Mouse (Mus musculus): ENCODE data around the gene Katnal1. TPM values are rescaled to one million over a fixed set of nuclear protein-coding genes. Genes with fewer than 3 reads are reported as not detected.

The Katnal1 gene
- polyA plus RNA-seq, 2 experiments from 2014 or later: 1.5 to 6.1 TPM

DNA sequence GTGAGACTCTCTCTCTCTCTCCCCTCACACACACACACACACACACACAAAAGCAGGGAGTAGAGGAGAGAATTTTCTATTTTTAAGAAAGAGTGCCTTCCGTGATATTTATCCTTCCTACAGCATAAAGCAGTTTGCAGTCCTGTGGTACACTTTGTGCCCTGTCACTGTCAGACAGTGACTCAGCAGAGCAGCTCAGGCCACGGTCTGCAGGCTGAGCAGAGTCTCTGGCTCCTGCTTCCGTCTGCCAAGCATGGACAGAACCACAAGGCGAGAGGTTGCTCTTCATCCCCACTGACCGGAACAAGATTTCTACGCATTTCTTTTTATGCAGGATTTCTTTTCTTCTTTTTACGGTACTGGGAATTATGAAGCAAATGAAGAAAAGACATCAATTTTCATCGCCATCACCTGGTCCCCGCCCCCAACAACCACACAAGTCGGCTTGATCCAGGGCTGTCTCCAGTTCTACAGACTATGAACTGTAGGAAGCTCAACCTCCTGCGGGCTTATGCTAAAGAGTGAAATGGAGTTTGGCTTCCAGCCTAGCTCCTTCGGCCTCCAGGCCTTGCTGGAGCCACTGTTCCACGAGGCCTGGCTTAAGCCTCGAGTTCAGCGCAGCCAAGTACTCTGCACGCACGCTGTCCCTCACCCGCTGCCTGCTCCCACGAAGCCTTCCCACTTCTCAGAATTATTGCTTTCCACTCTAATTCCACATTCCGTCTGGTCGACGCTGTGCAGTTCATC, 25.4 kb upstream of the Katnal1 start:
- no peak for ATAC-seq

DNA sequence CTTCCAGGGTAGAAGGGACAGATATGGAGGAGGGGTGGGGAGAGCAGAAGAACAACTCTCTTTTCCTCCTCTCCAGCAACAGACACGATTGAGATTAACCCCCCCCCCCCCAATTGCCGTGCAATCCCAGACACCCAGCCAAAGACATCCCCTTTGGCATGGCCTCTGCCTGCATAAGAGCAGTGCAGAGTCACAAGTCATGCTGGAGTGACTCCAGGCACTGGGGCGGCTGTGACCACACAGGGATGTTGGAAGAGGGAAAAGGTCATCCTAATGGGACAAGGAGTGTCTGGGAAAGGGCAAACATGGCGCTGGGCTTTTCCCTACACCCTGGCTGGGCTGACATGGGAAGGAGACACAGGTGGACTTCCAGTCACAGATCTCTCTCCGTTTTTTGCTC, 24.0 kb upstream of the Katnal1 start:
- ATAC-seq: no peak

DNA sequence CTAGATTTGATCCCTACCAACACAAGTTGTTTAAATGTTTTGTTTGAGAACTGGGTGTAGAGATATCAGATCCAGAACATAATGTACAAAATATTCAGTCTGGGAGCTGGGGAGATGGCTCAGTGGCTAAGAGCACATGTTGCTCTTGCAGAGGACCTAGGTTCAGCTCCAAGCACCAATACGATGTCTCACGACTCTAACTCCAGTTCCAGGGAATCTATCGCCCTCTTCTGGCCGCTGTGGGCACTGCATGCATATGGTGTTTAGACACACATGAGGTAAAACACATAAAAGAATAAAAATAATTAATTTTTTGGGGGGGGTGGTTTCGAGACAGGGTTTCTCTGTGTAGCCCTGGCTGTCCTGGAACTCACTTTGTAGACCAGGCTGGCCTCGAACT, 23.3 kb upstream of the Katnal1 start:
- no peak for ATAC-seq

DNA sequence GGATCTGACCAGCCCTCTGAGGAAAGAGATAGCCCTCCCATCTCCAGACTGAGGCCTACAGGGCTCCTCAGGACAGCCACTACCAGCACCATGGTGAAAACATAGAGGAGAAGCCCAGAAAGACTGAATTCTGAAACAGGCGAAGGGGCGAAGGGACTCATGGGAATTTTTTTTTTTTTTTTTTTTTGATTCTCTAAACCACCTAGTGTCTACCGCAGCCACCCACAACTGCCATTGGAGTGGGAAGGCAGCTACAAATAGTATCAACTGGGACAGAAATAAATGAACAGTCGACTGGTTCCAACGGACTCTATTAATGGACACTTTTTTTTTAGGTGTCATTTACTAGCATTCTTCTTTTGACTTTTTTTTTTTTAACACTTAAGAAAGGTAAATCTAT, 22.2 kb upstream of the Katnal1 start:
- ATAC-seq: no peak

GRCm38 (mm10) chr5:148950064-148950463, 20.9 kb upstream of the Katnal1 start:
- no peak for ATAC-seq

DNA sequence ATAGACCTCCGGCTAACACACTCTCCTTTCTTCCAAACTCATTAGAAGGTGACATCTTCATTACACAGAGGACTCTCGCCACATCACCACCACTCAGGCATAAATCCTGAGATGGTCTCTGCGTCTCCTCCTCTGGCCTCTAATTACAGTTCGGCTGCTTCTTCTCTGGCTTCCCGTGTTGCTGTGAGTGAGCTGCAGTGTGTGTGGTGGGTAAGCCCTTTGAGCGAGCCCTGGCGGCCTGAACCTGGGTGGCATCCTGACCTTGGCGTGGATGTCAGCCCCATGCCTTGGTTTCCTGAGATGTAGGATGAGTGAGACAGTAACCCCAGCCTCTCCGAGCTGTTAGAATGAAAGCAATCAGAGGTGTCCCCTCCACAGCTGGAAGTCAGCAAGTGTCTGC, 19.5 kb upstream of the Katnal1 start:
- ATAC-seq: no peak

GRCm38 (mm10) chr5:148947412-148947811, 18.3 kb upstream of the Katnal1 start:
- no peak for ATAC-seq

- peak; percentile 34 for ATAC-seq
Measured at GRCm38 (mm10) chr5:148946787-148947186, 17.7 kb upstream of the Katnal1 start.

- no peak for ATAC-seq
Measured at GRCm38 (mm10) chr5:148945735-148946134, 16.6 kb upstream of the Katnal1 start.

- ATAC-seq: no peak
Measured at GRCm38 (mm10) chr5:148944024-148944423, 14.9 kb upstream of the Katnal1 start.

DNA sequence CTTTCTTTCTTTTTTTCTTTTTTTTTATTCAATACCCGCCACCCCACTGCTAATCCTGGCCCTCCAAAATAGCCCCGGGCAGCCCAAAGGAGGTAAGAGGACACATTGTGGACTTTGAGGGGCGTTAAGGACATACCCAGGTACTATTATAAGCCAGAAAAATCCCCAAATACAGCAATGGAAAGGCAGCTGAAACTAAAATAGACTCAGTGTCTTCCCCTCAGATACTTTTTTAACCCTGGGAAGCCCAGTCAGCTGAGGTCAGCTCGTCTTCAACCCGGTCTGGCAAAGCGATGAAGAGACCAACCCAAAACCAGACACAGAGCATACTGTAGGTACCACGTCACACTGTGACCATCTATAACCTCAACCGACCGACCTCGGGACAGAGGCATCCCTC, 14.3 kb upstream of the Katnal1 start:
- no peak for ATAC-seq

DNA sequence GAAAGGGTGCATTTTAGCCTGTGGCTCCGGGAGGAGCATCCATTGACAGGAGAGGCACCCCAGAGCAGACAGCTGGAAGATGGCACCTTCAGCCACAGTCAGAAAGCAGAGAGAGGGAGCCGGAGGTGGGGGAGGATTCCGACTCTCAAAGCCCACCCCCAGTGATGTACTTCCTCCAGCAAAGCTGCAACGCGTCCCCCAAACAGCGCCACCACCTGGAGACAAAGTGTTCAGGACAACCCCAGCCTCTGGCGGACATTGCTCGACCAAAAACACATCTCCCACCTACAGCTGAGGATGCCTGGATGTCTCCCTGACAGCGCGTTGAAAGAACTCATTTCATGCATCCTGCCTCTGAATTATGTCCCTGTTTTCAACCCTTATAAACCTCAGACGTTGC, 13.8 kb upstream of the Katnal1 start:
- no peak for ATAC-seq

- no peak for ATAC-seq
Measured at GRCm38 (mm10) chr5:148942305-148942704, 13.2 kb upstream of the Katnal1 start.

DNA sequence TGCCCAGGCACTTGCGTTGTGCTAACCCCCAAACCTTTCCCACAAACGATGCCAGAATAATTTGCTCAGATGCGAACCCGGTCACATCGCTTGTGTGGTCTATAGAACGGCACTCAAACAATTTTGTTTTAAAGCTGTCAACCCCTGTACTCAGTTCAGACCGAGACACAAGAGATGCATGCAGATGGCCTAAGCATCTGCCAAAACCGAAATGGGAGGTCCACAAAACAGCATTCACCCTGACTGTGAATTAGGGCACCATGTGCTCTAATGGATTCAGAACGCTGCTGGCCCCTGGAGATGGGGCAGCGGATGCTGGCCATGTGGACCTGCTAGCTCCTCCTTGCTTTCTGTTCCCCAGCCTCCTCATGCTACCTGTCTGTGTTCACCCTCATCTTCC, 12.7 kb upstream of the Katnal1 start:
- no peak for ATAC-seq

DNA sequence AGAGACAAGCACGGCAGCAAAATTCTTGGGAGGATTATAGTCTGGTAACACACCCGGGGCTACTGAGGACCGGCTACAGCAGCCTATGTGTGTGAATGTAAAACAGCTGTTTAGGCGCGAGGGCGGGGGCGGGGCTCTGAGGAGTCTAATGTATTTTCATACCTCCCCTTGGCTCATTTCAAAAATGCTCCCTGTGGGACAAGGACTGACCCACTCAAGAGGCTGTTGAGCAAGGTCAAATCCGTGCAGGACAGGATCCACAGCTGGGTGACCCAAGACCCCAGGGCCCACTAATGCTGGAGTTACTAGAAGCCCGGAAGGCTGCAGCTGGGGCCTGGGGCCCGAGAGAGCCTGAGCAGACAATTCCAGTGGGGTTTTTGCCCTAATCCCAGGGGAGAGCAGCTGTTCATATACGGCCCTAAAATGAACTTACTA, 10.8 kb upstream of the Katnal1 start:
- no peak for ATAC-seq

- no peak for ATAC-seq
Measured at GRCm38 (mm10) chr5:148936516-148936951, 7.4 kb upstream of the Katnal1 start.

DNA sequence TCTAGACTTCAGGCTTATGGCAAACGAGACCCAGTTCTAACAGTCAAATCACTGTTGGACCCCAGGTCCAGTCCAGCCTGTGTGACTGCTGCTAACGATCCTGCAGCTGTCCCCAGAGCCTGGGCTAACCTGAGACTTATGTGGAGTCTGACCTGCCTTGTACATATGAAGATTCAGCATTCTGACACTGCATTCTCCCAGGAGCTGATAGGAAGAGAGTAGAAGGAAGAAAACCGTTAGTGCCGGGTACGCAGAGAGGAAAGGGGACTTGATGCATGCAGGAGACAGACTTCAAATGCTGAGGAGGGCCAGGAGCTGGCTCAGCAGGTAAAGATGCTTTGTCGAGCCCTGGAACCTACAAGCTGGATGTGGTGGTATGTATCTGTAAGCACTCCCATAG, 6.8 kb upstream of the Katnal1 start:
- no peak for ATAC-seq

GRCm38 (mm10) chr5:148935071-148935821, 6.1 kb upstream of the Katnal1 start:
- no peak for ATAC-seq

DNA sequence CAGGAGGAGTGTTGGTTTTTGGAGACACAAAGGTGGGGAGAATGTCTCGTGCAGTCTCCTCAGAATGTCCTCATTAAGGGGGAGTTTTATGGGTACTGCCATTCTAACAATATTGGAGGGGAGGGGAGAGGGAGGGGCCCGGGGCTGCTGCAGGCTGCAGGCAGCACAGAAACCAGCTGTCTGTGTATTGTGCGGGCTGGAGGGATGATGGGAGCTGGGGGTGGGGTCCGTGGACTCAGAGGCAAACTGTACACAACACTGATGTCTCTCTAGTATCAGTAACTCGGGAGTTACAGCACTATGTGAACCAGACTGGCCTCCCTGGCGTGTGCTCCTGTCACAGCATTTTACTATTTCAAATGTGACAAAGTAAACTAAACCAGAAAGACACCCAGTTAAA, 5.3 kb upstream of the Katnal1 start:
- no peak for ATAC-seq

DNA sequence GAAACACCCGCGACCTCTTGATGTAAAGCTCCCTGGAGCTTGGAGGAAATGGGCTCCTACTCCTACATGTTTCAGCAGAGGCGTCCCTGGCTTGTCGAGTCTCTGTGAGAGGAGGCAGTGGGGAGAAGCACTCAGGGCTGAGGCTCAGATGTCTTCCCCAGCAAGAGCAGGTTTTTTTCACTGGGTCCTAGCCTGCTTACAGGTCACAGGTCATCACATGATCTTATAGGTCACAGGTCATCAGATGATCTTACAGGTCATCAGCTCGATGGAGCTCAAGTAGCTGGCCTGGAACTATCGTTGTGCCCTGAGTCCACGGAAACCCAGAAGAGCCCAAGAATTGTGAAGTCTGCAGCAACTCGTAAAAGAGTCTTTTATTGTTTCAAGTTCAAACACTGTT, 4.6 kb upstream of the Katnal1 start:
- no peak for ATAC-seq

DNA sequence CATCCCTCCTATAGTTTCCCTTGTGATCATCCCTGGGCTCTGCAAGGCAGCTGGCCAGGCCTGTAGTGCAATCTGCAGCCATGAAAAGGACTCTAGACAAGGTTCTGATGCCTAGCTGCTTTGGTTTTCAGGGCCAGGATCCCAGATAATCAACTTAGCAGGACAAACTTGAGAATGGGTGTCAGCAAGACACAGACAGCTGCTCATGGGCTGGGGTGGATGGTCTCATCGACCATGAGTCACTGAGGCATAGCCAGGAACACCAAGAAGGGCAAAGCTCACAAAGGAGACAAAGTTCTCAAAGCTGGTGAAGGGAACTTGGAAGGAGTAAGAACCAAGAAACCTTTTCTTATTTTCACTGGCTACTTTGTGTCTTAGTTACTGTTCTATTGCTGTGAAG, 2.2 kb upstream of the Katnal1 start:
- no peak for ATAC-seq

DNA sequence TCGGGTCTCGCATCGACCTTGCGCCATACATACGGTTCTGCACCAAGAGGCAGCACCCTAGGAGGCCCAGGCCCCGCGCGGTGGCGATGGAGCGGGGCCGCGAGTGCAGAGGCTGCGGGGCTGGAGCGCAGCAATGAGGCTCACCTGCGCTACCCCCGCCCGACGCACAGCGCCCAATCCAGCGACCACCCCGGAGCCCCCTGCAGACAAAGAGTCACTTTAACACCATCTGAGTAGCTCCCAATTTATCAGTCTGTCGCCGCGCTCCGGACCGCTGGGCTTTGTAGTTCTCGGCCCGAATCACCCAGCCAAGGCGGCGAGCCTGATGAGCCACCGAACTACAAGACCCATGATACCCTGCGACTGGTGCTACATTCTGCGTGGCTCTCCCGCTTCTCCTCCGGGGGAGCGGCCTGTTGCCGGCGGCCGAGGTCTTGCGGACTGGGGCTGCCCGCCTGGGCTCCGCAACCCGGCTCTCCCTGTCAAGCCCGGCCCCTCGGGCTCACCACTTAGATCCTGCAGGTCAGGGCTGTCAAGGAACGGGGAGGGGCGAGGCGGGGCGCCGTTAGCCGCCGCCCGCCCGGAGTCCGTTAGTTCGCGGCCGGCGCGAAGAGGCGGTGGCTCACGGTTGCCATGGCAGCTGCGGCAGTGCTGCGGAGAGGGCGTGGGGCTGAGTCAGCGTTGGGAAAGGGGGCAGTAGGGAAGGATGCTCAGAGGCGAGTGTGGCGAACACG, 571 bp downstream of the Katnal1 start:
- peak; percentile 96 for ATAC-seq

DNA sequence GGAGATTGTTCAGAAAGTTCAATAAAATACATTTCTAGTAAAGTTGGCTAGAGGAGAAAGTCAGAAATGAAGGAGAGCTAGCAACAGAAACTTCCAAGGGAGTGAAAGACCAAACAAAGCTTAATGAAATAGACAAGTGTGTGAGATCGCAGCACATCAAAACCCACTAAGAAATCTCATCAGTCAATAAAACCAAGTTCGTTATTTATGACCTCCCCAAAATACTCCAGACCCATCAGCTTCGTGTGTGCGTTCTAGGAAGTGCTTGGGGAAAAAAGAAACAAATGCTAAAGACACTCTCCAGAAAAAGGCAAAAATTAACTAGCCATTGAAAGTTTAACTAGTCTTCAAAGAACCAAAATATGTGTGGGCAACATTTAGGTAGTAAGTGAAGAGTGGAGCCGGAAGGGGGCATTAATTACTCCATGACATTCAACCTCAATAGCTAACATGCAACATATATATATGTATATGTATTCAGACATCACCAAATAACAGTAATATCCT, 1.4 kb downstream of the Katnal1 start:
- no peak for ATAC-seq
